Mouse (Mus musculus) spleen, adult 2 months (tissue): ENCODE results near the gene Obsl1. TPM values are rescaled to one million over a fixed set of nuclear protein-coding genes. Genes with fewer than 3 reads are reported as not detected.

Source experiments
- DNase-seq, 2 experiments: peaks; one replicate each; pipeline versions ENCODE4 v3.0.0 to v3.0.0-alpha.2; 2012 to 2021; ENCODE audit warnings: low spot score in 2 of 2, low read depth in 1 of 2
- H3K27ac ChIP-seq: fragments of 200-500 bp; 2 replicates; pipeline ENCODE4 v1.5.1; 2012; ENCODE audit warnings: low read length, inconsistent platforms; ENCODE audit not compliant: insufficient read depth
- H3K27me3 ChIP-seq: fragments of 200-500 bp; 2 replicates; pipeline ENCODE4 v1.6.1; 2012; ENCODE audit warnings: mild to moderate bottlenecking, moderate library complexity, low read length, inconsistent platforms; ENCODE audit not compliant: control insufficient read depth, insufficient read depth
- H3K36me3 ChIP-seq: fragments of 200-500 bp; 2 replicates; pipeline ENCODE4 v1.6.1; 2012; ENCODE audit warnings: mild to moderate bottlenecking, low read length, inconsistent platforms; ENCODE audit not compliant: control insufficient read depth, insufficient read depth
- H3K4me1 ChIP-seq: fragments of 200-500 bp; 2 replicates; pipeline ENCODE4 v1.6.1; 2011; ENCODE audit warnings: inconsistent platforms; ENCODE audit not compliant: control insufficient read depth, insufficient read depth, insufficient read length
- H3K4me3 ChIP-seq: fragments of 200-500 bp; 2 replicates; pipeline ENCODE4 v1.5.1; 2011; ENCODE audit warnings: mild to moderate bottlenecking, inconsistent platforms; ENCODE audit not compliant: insufficient read depth, insufficient read length; ENCODE audit errors: extremely low read depth
- CTCF ChIP-seq: fragments of 200-500 bp; IDR thresholded peaks from 2 replicates; pipeline ENCODE4 v1.5.1; 2011; ENCODE audit warnings: mild to moderate bottlenecking, inconsistent platforms; ENCODE audit not compliant: insufficient read depth, insufficient read length, insufficient replicate concordance; ENCODE audit errors: extremely low read depth
- POLR2A ChIP-seq: fragments of 200-500 bp; IDR thresholded peaks from 2 replicates; pipeline ENCODE4 v1.6.1; 2011; ENCODE audit warnings: low read depth, low read length, inconsistent platforms
- WGBS: fragments of 180-500 bp; shearing (Covaris S2); methylation state at CpG from one replicate; pipeline ENCODE4 v1.1.7; 2018; 5-methylcytosine and 5-hydroxymethylcytosine counted together
- polyA plus RNA-seq: library from polyadenylated mRNA; depleted of rRNA; stranded (reverse); fragments of >200 nt; gene quantifications from 2 replicates; pipeline ENCODE4 v1.2.3, GENCODE M21; 2012

Gene Obsl1
- polyA plus RNA-seq, 1 experiment = 7.8 TPM

- TF ChIP-seq CTCF (no peak), POLR2A (no peak)
- Histone ChIP-seq H3K27me3 (peaks cover 19% of the 10 kb centered on the region; the same call in 1 of the 2 replicates), H3K4me3 (peak overlapping the region; percentile 52; the same call in 1 of the 2 replicates), H3K4me1 (peaks cover 3% of the 10 kb centered on the region; the same call in 1 of the 2 replicates), H3K36me3 (no peaks in the 10 kb centered on the region), H3K27ac (no peak overlapping the region)
- no peak for DNase-seq
- WGBS = 4% methylated on average over 13 of the region's 13 CpGs
Observed at GRCm38 (mm10) chr1:75487040-75487404, 19.2 kb downstream of the Obsl1 start.

GRCm38 (mm10) chr1:75486561-75486960 is 19.7 kb downstream of the Obsl1 start:
- 9% methylated on average over 24 of the region's 24 CpGs for WGBS
- DNase-seq = no peak
- no peak for TF ChIP-seq POLR2A
- no peak for TF ChIP-seq CTCF
- peaks cover 3% of the 10 kb centered on the region; the same call in 1 of the 2 replicates for H3K4me1 ChIP-seq
- no peak overlapping the region for H3K4me3 ChIP-seq
- H3K36me3 ChIP-seq = no peaks in the 10 kb centered on the region
- peaks cover 19% of the 10 kb centered on the region; the same call in 1 of the 2 replicates for H3K27me3 ChIP-seq
- H3K27ac ChIP-seq = no peak overlapping the region

GRCm38 (mm10) chr1:75480735-75481134 is 25.5 kb downstream of the Obsl1 start:
- Histone ChIP-seq H3K36me3 (peaks cover 4% of the 10 kb centered on the region; the same call in 1 of the 2 replicates), H3K4me1 (peaks cover 19% of the 10 kb centered on the region), H3K27ac (no peak overlapping the region), H3K4me3 (no peak overlapping the region), H3K27me3 (peaks cover 8% of the 10 kb centered on the region; the same call in 1 of the 2 replicates)
- TF ChIP-seq POLR2A = no peak
- DNase-seq = no peak
- WGBS = 85% methylated on average over 7 of the region's 7 CpGs

- no peak for DNase-seq
- no peak overlapping the region for H3K27ac ChIP-seq
- WGBS = 26% methylated on average over 13 of the region's 13 CpGs
- no peak for TF ChIP-seq CTCF
- no peak overlapping the region for H3K4me3 ChIP-seq
- peaks cover 11% of the 10 kb centered on the region for H3K36me3 ChIP-seq
- H3K4me1 ChIP-seq = peaks cover 19% of the 10 kb centered on the region
- H3K27me3 ChIP-seq = peaks cover 7% of the 10 kb centered on the region; the same call in 1 of the 2 replicates
Observed at GRCm38 (mm10) chr1:75480036-75480435, 26.2 kb downstream of the Obsl1 start.

GRCm38 (mm10) chr1:75479635-75479989 is 26.6 kb downstream of the Obsl1 start:
- peaks cover 19% of the 10 kb centered on the region for H3K4me1 ChIP-seq
- peaks cover 4% of the 10 kb centered on the region; the same call in 1 of the 2 replicates for H3K27me3 ChIP-seq
- WGBS = 5% methylated on average over 24 of the region's 24 CpGs
- peaks cover 15% of the 10 kb centered on the region for H3K36me3 ChIP-seq
- no peak for TF ChIP-seq CTCF
- TF ChIP-seq POLR2A = no peak
- H3K4me3 ChIP-seq = peak overlapping the region; percentile 79
- DNase-seq = no peak
- H3K27ac ChIP-seq = no peak overlapping the region

GRCm38 (mm10) chr1:75478916-75479634 is 27.2 kb downstream of the Obsl1 start, which contains the start of the genes Chpf and Tmem198:
TSS of gene Chpf (minus strand) at chr1:75479307.
TSS of gene Tmem198 (plus strand) at chr1:75479532.
- Histone ChIP-seq H3K27me3 (no peaks in the 10 kb centered on the region), H3K4me1 (peaks cover 19% of the 10 kb centered on the region), H3K27ac (peak within 1 kb of the TSS; percentile 84), H3K4me3 (peak within 1 kb of the TSS; percentile 79), H3K36me3 (peaks cover 15% of the 10 kb centered on the region)
- peak; percentile 84 to 94 for DNase-seq
- TF ChIP-seq POLR2A (peak; percentile 2; the same call in 1 of the 2 replicates), CTCF (no peak)
- WGBS = under 1% methylated on average over 75 of the region's 76 CpGs

GRCm38 (mm10) chr1:75478497-75478896 is 27.8 kb downstream of the Obsl1 start:
- Histone ChIP-seq H3K4me3 (peak overlapping the region; percentile 79), H3K4me1 (peaks cover 19% of the 10 kb centered on the region), H3K27me3 (no peaks in the 10 kb centered on the region), H3K36me3 (peaks cover 16% of the 10 kb centered on the region), H3K27ac (peak overlapping the region; percentile 84)
- TF ChIP-seq CTCF (no peak), POLR2A (no peak)
- 1% methylated on average over 22 of the region's 25 CpGs for WGBS
- peak in 1 of 2 experiments; percentile 37 for DNase-seq
